Mouse (Mus musculus) hindbrain, embryonic 10.5 days (tissue): ENCODE measurements around the gene Methig1. TPM values are rescaled to one million over a fixed set of nuclear protein-coding genes. Genes with fewer than 3 reads are reported as not detected.
A peak's percentile ranks its signal among the peaks of the same experiment; 100 is the strongest.

Source experiments
- DNase-seq: peaks from one replicate; pipeline ENCODE4 v3.0.0-alpha.2; 2017; ENCODE audit warnings: low spot score
- H3K27ac ChIP-seq: fragments of 300-500 bp; sonication (generic); 2 replicates; pipeline ENCODE4 v1.5.1; 2016; ENCODE audit warnings: mild to moderate bottlenecking, moderate library complexity
- H3K27me3 ChIP-seq: fragments of 300-500 bp; sonication (generic); 2 replicates; pipeline ENCODE4 v1.6.1; 2016; ENCODE audit warnings: mild to moderate bottlenecking; ENCODE audit not compliant: poor library complexity, insufficient read depth, severe bottlenecking
- H3K36me3 ChIP-seq: fragments of 300-500 bp; sonication (generic); 2 replicates; pipeline ENCODE4 v1.6.1; 2016; ENCODE audit warnings: mild to moderate bottlenecking, moderate library complexity
- H3K4me1 ChIP-seq: fragments of 300-500 bp; sonication (generic); replicated peaks from 2 replicates; pipeline ENCODE4 v1.6.1; 2016; ENCODE audit warnings: mild to moderate bottlenecking
- H3K4me3 ChIP-seq: fragments of 300-500 bp; sonication (generic); 2 replicates; pipeline ENCODE4 v1.5.1; 2016; ENCODE audit warnings: mild to moderate bottlenecking, moderate library complexity
- H3K9me3 ChIP-seq: fragments of 300-500 bp; sonication (generic); 2 replicates; pipeline ENCODE4 v1.6.1; 2016; ENCODE audit warnings: mild to moderate bottlenecking, moderate library complexity
- WGBS: fragments of 180-500 bp; shearing (Covaris S2); methylation state at CpG from one replicate; pipeline ENCODE4 v1.1.7; 2016; 5-methylcytosine and 5-hydroxymethylcytosine counted together
- polyA plus RNA-seq: library from polyadenylated mRNA; unstranded; fragments of >200 nt; fragmentation: Nextera tagmentation; extraction: Ambion mirVana; gene quantifications from 2 replicates; pipeline ENCODE4 v1.2.1, GENCODE M21; 2016

Methig1 gene
- polyA plus RNA-seq, 1 experiment from 2014 or later = 0.21 TPM

DNA sequence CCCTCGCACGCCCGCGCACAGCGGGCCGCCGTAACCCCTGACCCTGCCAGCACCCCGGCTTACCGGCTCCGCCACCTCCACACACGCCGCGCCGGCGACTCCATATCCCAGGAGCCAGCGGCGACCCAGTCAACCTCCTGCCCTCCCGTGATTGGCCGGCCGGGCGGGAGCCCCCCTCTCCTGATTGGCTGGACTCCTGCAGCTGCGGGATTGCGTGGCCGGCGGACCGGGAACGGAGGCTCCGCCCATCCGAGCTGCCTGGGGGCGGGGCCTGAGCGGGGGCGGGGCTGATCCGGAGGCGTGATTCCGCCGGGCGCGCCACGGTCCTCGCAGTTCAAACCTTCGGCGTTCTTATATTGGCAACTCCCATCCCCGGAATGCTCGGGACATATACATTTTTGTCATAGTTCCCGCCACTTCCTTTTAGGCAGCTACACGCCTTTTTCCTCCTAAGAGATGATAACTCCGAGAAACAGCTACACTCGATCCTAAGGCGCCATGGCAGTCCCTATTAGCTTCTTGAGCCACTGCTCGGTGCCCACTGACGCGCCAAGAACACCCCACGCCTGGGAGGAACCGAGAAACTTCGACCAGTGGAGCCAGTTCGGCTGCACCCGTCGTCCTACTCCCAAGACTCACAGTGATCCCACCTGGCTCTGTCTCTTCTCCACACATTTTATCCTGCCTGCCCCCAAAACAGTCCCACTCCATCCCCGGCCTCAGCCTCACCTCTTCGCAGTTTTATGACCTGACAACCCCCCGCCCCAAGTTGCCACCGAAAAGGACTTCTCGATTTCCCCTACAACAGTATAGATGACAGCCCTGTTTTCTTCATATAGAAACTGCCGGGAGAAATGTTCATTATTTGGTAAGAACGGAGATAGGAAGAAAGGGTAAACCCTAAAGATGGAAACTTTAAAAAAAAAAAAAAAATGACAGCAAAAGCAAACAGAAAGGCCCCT, 70.2 kb downstream of the Methig1 start:
- H3K4me3 ChIP-seq = peak overlapping the region; percentile 90
- peak overlapping the region; percentile 92 for H3K27ac ChIP-seq
- under 1% methylated on average over 65 of the region's 65 CpGs for WGBS
- peaks cover 49% of the 10 kb centered on the region for H3K4me1 ChIP-seq
- peaks cover 32% of the 10 kb centered on the region for H3K27me3 ChIP-seq
- H3K36me3 ChIP-seq = no peaks in the 10 kb centered on the region
- DNase-seq = peak; percentile 97
- no peaks in the 10 kb centered on the region for H3K9me3 ChIP-seq

GRCm38 (mm10) chr15:100423916-100424315, 71.0 kb downstream of the Methig1 start:
- DNase-seq = peak; percentile 24
- Histone ChIP-seq H3K27ac (no peak overlapping the region), H3K36me3 (no peaks in the 10 kb centered on the region), H3K27me3 (peaks cover 32% of the 10 kb centered on the region), H3K4me1 (peaks cover 48% of the 10 kb centered on the region), H3K9me3 (no peaks in the 10 kb centered on the region), H3K4me3 (peak overlapping the region; percentile 90)
- 5% methylated on average over 14 of the region's 14 CpGs for WGBS

DNA sequence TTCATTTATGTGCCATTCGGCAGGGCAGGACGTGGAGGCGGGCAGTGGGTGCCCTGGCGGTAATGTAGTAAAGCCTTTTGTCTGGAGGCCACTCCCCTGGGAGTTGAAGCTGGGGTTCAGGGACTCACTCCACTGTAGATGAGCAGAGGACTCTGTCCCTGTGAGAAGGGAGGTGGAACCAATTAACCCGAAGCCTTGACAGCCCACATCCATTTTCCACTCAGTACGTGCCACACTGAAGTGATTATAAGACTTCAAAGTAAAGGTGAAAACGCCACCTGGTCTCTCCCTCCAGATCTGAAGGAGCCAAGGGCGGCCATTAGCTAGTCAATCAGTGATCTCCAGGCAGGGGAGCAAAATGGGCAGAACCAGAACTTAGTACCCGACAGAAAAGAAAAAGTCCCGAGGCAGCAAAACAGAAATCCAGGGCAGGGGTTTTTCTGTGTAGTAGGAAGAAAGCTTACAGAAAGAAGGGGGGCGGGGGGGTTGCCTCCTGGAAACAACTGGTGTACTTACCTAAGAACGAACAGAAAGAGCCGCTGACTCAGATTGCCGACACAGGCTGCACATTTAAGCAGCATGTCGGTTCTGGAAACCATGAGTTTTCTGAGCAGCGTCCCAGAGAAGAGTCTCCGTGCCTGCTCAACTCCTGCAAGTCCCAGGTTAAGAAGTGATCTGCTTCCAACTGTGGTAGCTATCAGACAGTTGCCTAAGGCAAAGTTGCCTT, 71.6 kb downstream of the Methig1 start, which contains the start of gene Slc11a2:
Slc11a2 (minus strand) TSS at position 677 of the 727 bp plus-strand sequence.
- H3K36me3 ChIP-seq = no peaks in the 10 kb centered on the region
- H3K4me1 ChIP-seq = peaks cover 42% of the 10 kb centered on the region
- H3K4me3 ChIP-seq = peak within 1 kb of the TSS; percentile 90
- WGBS = 30% methylated on average over 17 of the region's 17 CpGs
- H3K27ac ChIP-seq = no peak within 1 kb of the TSS
- no peaks in the 10 kb centered on the region for H3K9me3 ChIP-seq
- H3K27me3 ChIP-seq = peaks cover 32% of the 10 kb centered on the region
- DNase-seq = peak; percentile 30

- Histone ChIP-seq H3K27ac (no peak overlapping the region), H3K4me3 (no peak overlapping the region), H3K27me3 (peaks cover 30% of the 10 kb centered on the region), H3K36me3 (no peaks in the 10 kb centered on the region), H3K9me3 (no peaks in the 10 kb centered on the region), H3K4me1 (peaks cover 12% of the 10 kb centered on the region; the same call in 1 of the 2 replicates)
- 85% methylated on average over 13 of the region's 13 CpGs for WGBS
- no peak for DNase-seq
Observed at GRCm38 (mm10) chr15:100428296-100428905, 75.5 kb downstream of the Methig1 start.

- no peak overlapping the region for H3K27ac ChIP-seq
- no peak for DNase-seq
- no peaks in the 10 kb centered on the region for H3K4me1 ChIP-seq
Observed at GRCm38 (mm10) chr15:100429959-100430565, 77.1 kb downstream of the Methig1 start.

DNA sequence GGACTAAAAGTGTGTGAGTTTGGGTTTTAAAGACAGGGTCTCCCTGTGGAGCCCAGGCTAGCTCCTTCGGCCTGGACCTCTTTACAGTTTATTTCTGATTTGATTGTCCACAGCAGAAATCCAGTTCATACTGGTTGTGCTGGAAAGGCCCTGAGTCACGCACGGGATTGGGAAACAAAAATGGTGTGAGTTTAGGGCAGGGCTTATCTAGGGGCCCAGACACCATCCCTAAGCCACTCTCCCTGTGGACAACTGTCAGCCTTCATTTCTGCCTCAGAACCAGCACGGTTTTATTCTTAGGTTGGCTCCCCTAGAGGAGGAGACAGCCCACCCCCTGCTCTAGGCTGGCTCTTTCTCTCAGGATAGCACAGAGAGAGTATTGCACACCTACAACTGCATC, 80.3 kb downstream of the Methig1 start:
- no peaks in the 10 kb centered on the region for H3K36me3 ChIP-seq
- WGBS = 67% methylated on average over 4 of the region's 4 CpGs
- no peak for DNase-seq
- H3K27me3 ChIP-seq = no peaks in the 10 kb centered on the region
- no peaks in the 10 kb centered on the region; the same call in 1 of the 2 replicates for H3K4me1 ChIP-seq
- H3K4me3 ChIP-seq = no peak overlapping the region
- no peaks in the 10 kb centered on the region for H3K9me3 ChIP-seq
- no peak overlapping the region for H3K27ac ChIP-seq

More at GRCm38 (mm10) chr15:100429959-100430565, 77.1 kb downstream of the Methig1 start:
- no peak overlapping the region for H3K4me3 ChIP-seq
- 81% methylated on average over 11 of the region's 11 CpGs for WGBS
- no peaks in the 10 kb centered on the region for H3K36me3 ChIP-seq
- H3K9me3 ChIP-seq = no peaks in the 10 kb centered on the region
- peaks cover 13% of the 10 kb centered on the region for H3K27me3 ChIP-seq

Other genes starting within 250 kb of the Methig1 start
- gene Atf1, start 125.3 kb upstream of the Methig1 start, polyA plus RNA-seq = 22.9 and 34.4 TPM in 2 replicates
- gene Tmprss12, start 72.3 kb upstream of the Methig1 start, polyA plus RNA-seq = not detected in 2 replicates
- gene Mettl7a1, start 49.0 kb upstream of the Methig1 start, polyA plus RNA-seq = 3.8 and 5.5 TPM in 2 replicates
- not detected in 2 replicates for gene Mettl7a3, start 18.2 kb upstream of the Methig1 start, polyA plus RNA-seq
- not detected in 2 replicates for gene Mettl7a2, start 51 bp downstream of the Methig1 start, polyA plus RNA-seq
- gene Higd1c, start 11.4 kb downstream of the Methig1 start, polyA plus RNA-seq = 0.47 TPM in 1 of 2 replicates, not detected in the other
- gene Gm5475, start 69.0 kb downstream of the Methig1 start, polyA plus RNA-seq = not detected in 2 replicates
- 25.1 and 26.2 TPM in 2 replicates for gene Slc11a2, start 71.9 kb downstream of the Methig1 start, polyA plus RNA-seq
- gene Letmd1, start 115.9 kb downstream of the Methig1 start, polyA plus RNA-seq = 38.0 and 41.2 TPM in 2 replicates
- gene Csrnp2, start 142.3 kb downstream of the Methig1 start, polyA plus RNA-seq = 20.9 and 26.2 TPM in 2 replicates
- gene Tfcp2, start 198.9 kb downstream of the Methig1 start, polyA plus RNA-seq = 34.6 and 36.9 TPM in 2 replicates
- gene Pou6f1, start 246.8 kb downstream of the Methig1 start, polyA plus RNA-seq = 4.5 and 9.8 TPM in 2 replicates